Mouse (Mus musculus): Measurements from ENCODE around the gene Pcsk7.

GRCm38 (mm10) chr9:45905196-45905595 is 1.1 kb upstream of the Pcsk7 start:
- TF ChIP-seq CTCF (IDR thresholded peaks at IDR 0.05; ENCODE audit: low read depth) (no peak), EP300 (IDR thresholded peaks at IDR 0.05; ENCODE audit: low read depth) (no peak)
